Mouse (Mus musculus): ENCODE results near the gene Aldoc. TPM values are rescaled to one million over a fixed set of nuclear protein-coding genes. Genes with fewer than 3 reads are reported as not detected.
A peak's percentile ranks its signal among the peaks of the same experiment; 100 is the strongest.
"Not testable (repeated sequence)": the region's sequence is repeated elsewhere in the genome, so short reads cannot be mapped to it uniquely, and the experiment has no call there.

The Aldoc gene
- 1.7 TPM for polyA plus RNA-seq (2012; fragmentation: generic; extraction: Trizol)

- no peaks in the 10 kb centered on the region for H3K27me3 ChIP-seq (ENCODE audit: control insufficient read depth, insufficient read depth, insufficient read length)
Measured at GRCm38 (mm10) chr11:78322860-78323259, at the start of gene Aldoc. Gene Aldoc (plus strand): TSS chr11:78322968.

GRCm38 (mm10) chr11:78275596-78275995 is 47.2 kb upstream of the Aldoc start:
- no peak for TF ChIP-seq SRF (IDR thresholded peaks at IDR 0.05; ENCODE audit: control insufficient read depth, insufficient read length, low read depth)
- TF ChIP-seq USF1 (IDR thresholded peaks at IDR 0.05; ENCODE audit: low read depth): no peak
- TF ChIP-seq MYOG (IDR thresholded peaks at IDR 0.05; ENCODE audit: control insufficient read depth in 1 of 3, insufficient read depth in 1 of 3, insufficient read length in 2 of 3, low read depth in 2 of 3): no peak
- TF ChIP-seq POLR2AphosphoS2 (IDR thresholded peaks at IDR 0.05; ENCODE audit: insufficient read length, low read depth): no peak
- TF ChIP-seq POLR2A (IDR thresholded peaks at IDR 0.05; ENCODE audit: insufficient read length, low read depth): no peak
- no peak for TF ChIP-seq E2F4 (IDR thresholded peaks at IDR 0.05; ENCODE audit: insufficient read depth)
- TF ChIP-seq CEBPB (IDR thresholded peaks at IDR 0.05; ENCODE audit: insufficient read depth, poor library complexity, severe bottlenecking): no peak
- no peak for TF ChIP-seq TCF12 (IDR thresholded peaks at IDR 0.05; ENCODE audit: insufficient read depth, poor library complexity, severe bottlenecking)
- TF ChIP-seq TCF3 (IDR thresholded peaks at IDR 0.05; ENCODE audit: insufficient read length, low read depth): no peak
- no peak for TF ChIP-seq REST (IDR thresholded peaks at IDR 0.05; ENCODE audit: insufficient read depth, insufficient read length)
- no peak for TF ChIP-seq MAX (IDR thresholded peaks at IDR 0.05; ENCODE audit: low read depth)
- TF ChIP-seq MYOD1 (IDR thresholded peaks at IDR 0.05; ENCODE audit: control insufficient read depth in 1 of 3, insufficient read length in 2 of 3, low read depth in 2 of 3): no peak
- Histone ChIP-seq H3K79me2 (ENCODE audit: control insufficient read depth, insufficient read depth) (no peaks in the 10 kb centered on the region), H3K27me3 (ENCODE audit: control insufficient read depth, insufficient read depth, insufficient read length) (no peaks in the 10 kb centered on the region), H3K4me2 (ENCODE audit: low read depth) (no peak overlapping the region), H3K4me3 (no peak overlapping the region), H3ac (ENCODE audit: control insufficient read depth, insufficient read length) (no peak overlapping the region), H3K36me3 (ENCODE audit: control insufficient read depth, insufficient read depth) (peaks cover 68% of the 10 kb centered on the region)

More at GRCm38 (mm10) chr11:78322860-78323259, at the start of gene Aldoc:
- no peak within 1 kb of the TSS for H3ac ChIP-seq (ENCODE audit: control insufficient read depth, insufficient read length)
- H3K4me3 ChIP-seq: no peak within 1 kb of the TSS
- no peaks in the 10 kb centered on the region for H3K79me2 ChIP-seq (ENCODE audit: control insufficient read depth, insufficient read depth)
- TF ChIP-seq POLR2AphosphoS2 (IDR thresholded peaks at IDR 0.05; ENCODE audit: insufficient read length, low read depth): peak; percentile 66
- TF ChIP-seq REST (IDR thresholded peaks at IDR 0.05; ENCODE audit: insufficient read depth, insufficient read length): no peak
- peaks cover 22% of the 10 kb centered on the region for H3K36me3 ChIP-seq (ENCODE audit: control insufficient read depth, insufficient read depth)
- no peak within 1 kb of the TSS for H3K4me2 ChIP-seq (ENCODE audit: low read depth)

- not testable (repeated sequence) for H3K4me2 ChIP-seq (ENCODE audit: low read depth)
Measured at GRCm38 (mm10) chr11:78276169-78276568, 46.6 kb upstream of the Aldoc start.

GRCm38 (mm10) chr11:78278853-78279252 is 43.9 kb upstream of the Aldoc start:
- Histone ChIP-seq H3K4me3 (no peak overlapping the region), H3K79me2 (ENCODE audit: control insufficient read depth, insufficient read depth) (no peaks in the 10 kb centered on the region), H3ac (ENCODE audit: control insufficient read depth, insufficient read length) (no peak overlapping the region), H3K4me2 (ENCODE audit: low read depth) (no peak overlapping the region), H3K27me3 (ENCODE audit: control insufficient read depth, insufficient read depth, insufficient read length) (no peaks in the 10 kb centered on the region), H3K36me3 (ENCODE audit: control insufficient read depth, insufficient read depth) (peaks cover 72% of the 10 kb centered on the region)
- TF ChIP-seq E2F4 (IDR thresholded peaks at IDR 0.05; ENCODE audit: insufficient read depth): no peak
- no peak for TF ChIP-seq SRF (IDR thresholded peaks at IDR 0.05; ENCODE audit: control insufficient read depth, insufficient read length, low read depth)

More at GRCm38 (mm10) chr11:78276169-78276568, 46.6 kb upstream of the Aldoc start:
- peaks cover 68% of the 10 kb centered on the region for H3K36me3 ChIP-seq (ENCODE audit: control insufficient read depth, insufficient read depth)
- H3ac ChIP-seq (ENCODE audit: control insufficient read depth, insufficient read length); H3K4me3 ChIP-seq; H3K79me2 ChIP-seq (ENCODE audit: control insufficient read depth, insufficient read depth); H3K27me3 ChIP-seq (ENCODE audit: control insufficient read depth, insufficient read depth, insufficient read length): not testable (repeated sequence)

- Histone ChIP-seq H3K79me2 (ENCODE audit: control insufficient read depth, insufficient read depth) (no peaks in the 10 kb centered on the region), H3K27me3 (ENCODE audit: control insufficient read depth, insufficient read depth, insufficient read length) (no peaks in the 10 kb centered on the region), H3K36me3 (ENCODE audit: control insufficient read depth, insufficient read depth) (peaks cover 73% of the 10 kb centered on the region), H3K4me3 (no peak overlapping the region), H3ac (ENCODE audit: control insufficient read depth, insufficient read length) (no peak overlapping the region), H3K4me2 (ENCODE audit: low read depth) (no peak overlapping the region)
- TF ChIP-seq TCF3 (IDR thresholded peaks at IDR 0.05; ENCODE audit: insufficient read length, low read depth): no peak
- no peak for TF ChIP-seq TCF12 (IDR thresholded peaks at IDR 0.05; ENCODE audit: insufficient read depth, poor library complexity, severe bottlenecking)
Measured at GRCm38 (mm10) chr11:78279586-78279985, 43.2 kb upstream of the Aldoc start.

GRCm38 (mm10) chr11:78289146-78289763 is 33.5 kb upstream of the Aldoc start:
- H3K79me2 ChIP-seq (ENCODE audit: control insufficient read depth, insufficient read depth): no peaks in the 10 kb centered on the region
- H3ac ChIP-seq (ENCODE audit: control insufficient read depth, insufficient read length): no peak overlapping the region
- TF ChIP-seq POLR2A (IDR thresholded peaks at IDR 0.05; ENCODE audit: insufficient read length, low read depth) (no peak), MAX (IDR thresholded peaks at IDR 0.05; ENCODE audit: low read depth) (no peak)
- H3K36me3 ChIP-seq (ENCODE audit: control insufficient read depth, insufficient read depth): peaks cover 53% of the 10 kb centered on the region
- H3K4me2 ChIP-seq (ENCODE audit: low read depth): no peak overlapping the region
- no peak overlapping the region for H3K4me3 ChIP-seq
- no peaks in the 10 kb centered on the region for H3K27me3 ChIP-seq (ENCODE audit: control insufficient read depth, insufficient read depth, insufficient read length)

Measured in myocyte (in vitro differentiated cells).